Mouse (Mus musculus): ENCODE results near the gene Derl3. TPM values are rescaled to one million over a fixed set of nuclear protein-coding genes. Genes with fewer than 3 reads are reported as not detected.

Gene Derl3
- total RNA-seq, 2 experiments from 2014 or later = 4.8 to 5.4 TPM

DNA sequence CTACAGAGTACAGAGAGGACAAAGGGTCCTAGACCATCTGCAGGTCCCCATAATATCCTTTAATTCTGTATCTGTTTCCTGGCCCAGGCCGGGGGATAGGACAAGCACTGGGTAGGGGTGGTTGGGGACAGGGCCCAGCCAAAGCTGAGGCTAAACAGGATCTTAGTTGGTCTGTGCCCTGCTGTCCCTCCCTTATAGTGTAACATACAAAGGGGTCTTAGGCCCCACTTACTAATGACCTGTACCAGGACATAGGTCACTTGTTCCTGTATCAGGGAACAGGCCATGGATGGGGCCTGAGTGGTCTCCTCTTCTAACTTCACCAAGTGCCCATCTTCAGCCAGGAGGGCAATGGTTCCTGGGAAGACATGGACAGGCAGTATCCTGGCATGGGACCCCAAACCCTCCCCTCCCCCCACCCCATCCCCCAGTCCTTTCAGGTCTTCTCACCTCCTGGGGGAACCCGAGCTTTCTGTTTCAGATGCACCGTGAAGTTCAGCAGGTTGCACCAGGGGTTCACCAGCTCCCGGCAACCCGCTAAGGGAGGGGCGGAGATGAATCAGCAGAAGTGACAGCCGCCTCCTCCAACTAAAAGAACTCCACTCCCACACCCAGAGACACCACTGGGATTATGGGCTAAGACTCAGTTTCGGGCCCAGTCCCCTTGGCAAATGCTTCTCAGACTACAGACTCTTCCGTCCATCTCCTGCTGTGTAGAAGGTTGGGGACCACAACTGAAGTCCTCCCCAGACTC, 46.4 kb downstream of the Derl3 start:
- DNase-seq (ENCODE audit: low spot score in 2 of 2) = no peak

DNA sequence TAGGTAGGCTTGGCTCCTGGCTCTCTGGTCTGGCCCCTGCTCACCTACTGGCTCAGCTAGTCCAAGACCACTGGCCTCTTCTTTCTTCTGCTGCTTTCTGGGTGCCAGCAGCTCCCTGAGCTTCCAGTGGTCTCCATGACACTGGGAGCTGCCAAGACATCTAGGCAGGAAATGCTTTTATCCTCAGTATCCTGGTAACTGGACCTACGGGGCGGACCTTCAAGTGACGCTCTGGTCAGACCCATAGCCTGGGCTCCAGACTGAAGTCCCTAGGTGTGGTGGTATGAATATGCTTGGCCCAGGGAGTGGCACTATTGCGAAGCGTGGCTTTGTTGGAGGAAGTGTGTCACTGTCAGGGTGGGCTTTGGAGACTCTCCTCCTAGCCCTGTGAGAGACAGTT, 47.3 kb downstream of the Derl3 start, which contains the start of gene Gm867:
Gene Gm867 (minus strand): TSS at position 153 of the 400 bp plus-strand sequence.
- DNase-seq (ENCODE audit: low spot score in 2 of 2) = no peak

DNA sequence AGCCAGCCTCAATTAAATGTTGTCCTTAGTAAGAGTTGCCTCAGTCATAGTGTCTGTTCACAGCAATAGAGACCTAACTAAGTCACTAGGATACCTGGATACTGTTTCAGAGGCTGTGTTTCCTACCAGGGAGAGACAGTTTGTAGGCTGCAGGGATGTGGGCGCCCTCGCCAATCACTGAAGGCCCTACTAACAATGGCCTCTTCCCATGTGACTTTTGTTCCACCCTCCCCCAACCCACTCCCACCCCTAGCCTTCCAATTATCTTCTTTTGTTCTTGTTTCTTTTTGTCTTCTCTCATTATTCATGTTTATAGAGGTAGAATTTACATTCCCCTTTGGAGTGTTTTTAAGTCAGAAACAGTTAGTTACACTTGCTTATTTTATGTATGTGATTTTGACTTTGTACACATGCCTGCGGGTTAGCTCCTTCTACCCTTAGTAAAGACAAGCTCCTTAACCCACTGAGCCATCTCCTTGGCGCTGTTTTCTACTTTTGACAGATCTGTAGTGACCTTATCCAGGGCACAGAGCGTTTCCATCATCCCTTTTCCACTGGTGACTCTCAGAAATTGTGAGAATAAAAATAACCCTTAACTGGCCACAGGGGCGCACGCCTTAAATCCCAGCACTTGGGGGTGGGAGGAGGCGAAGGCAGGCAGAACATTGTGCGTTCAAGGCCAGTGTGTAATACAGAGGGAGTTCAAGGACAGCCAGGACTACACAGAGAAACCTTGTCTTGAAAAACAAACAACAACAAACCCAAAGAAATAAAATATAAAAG, 48.0 kb downstream of the Derl3 start:
- no peak for DNase-seq (ENCODE audit: low spot score in 2 of 2)

DNA sequence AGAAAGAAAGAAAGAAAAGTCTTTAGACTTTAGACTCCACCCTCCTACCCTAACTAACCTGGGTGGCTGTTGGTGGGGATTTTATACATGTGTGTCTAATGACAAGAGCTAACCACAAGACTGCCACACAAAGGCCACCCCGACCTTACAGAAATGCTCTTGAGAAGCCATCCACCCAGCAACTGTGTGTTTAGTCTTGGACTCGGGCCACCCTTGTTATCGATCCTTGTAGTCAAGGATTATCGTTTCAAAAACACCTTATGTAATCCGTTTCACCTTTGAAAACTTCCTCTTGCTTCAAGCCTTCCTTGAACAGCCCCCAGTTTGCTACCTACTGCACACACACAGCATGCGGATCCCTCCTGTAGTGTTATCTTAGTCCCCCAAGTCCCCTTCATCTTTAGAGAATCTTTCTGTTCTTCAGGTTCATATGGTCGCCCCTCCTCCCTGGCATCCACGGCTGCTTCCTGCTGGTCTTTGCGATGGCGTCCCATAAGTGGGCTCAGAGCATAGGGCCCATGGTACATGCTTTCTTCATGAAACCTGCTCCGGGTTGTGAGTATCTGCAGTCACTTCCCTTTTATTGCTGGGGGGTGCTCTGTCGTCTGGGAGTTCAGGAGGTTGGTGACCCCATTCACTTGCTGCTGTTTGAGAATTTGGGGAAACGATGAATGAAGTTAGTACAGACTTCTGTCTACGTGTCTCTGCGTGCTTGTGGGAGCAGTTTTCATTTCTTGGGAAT, 49.7 kb downstream of the Derl3 start, which contains the start of gene Vpreb3:
Gene Vpreb3 (plus strand): TSS at position 322 of the 742 bp plus-strand sequence.
- no peak for DNase-seq (ENCODE audit: low spot score in 2 of 2)

DNA sequence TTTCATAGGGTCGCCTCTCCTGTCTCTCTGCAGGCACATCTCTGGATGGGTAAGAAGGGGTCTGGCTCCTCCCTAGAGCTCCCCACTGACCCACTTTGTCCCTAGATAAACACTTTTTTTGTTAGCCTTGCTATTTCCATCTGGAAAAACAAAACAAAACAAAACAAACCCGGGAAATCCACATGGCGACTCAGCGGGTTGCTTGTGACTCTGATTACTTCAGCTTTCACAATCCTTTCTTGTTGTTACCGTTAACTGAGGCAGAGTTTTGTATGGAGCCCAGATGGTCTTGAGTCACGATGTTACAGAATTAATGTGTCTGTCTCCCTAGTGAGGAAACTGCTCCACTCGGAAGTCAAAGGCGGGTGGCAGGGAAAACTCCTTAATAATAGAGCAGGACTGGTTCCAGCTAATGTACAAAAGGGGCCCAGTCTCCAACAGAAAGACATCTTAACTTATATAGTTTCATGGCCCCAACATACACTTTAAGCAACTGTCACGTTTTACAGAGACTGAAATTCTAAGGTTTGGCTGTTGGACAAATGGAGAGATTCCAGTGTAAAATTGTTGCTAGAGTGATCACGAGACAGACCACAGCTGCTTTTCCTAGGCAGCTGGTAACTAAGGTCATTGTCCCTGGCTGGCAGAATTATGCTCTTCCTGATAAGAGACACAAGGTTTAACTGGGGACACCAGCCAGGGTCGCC, 51.0 kb downstream of the Derl3 start:
- DNase-seq (ENCODE audit: low spot score in 2 of 2) = peak in 1 of 2 experiments; percentile 61

DNA sequence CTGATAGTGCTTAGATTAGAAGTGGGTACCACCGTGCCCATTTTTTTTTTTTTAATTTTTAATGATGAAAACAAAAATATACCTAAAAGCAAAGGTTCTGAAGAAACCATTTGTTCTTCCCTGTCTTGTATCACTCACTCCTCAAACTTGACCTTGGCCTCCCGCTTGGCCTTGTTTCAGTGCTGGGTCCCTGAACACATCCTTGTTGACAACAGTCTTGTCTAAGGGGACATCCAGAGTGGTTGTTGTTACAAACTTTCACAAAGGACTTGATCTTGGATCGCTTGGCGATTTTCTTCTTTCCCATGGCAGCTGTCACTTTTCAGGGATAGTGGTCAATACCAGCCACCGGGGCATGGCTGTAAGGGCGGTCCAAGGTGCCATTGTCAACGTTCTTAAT, 52.0 kb downstream of the Derl3 start:
- DNase-seq (ENCODE audit: low spot score in 2 of 2) = no peak

Other genes with a start within 250 kb of the Derl3 start
- gene Susd2, start 249.4 kb upstream of the Derl3 start, total RNA-seq (2021) = 1 to 10 TPM; 1.9 to 2.4 TPM
- 10 to 100 TPM; 56.4 to 66.3 TPM for gene Cabin1, start 129.1 kb upstream of the Derl3 start, total RNA-seq (2021)
- gene Ddt, start 120.0 kb upstream of the Derl3 start, total RNA-seq (2021) = 10 to 100 TPM; 50.6 to 58.3 TPM
- not detected for gene Gm20441, start 112.5 kb upstream of the Derl3 start, total RNA-seq (2021)
- gene Gstt3, start 112.0 kb upstream of the Derl3 start, total RNA-seq (2021) = 1 to 10 TPM; 3.7 to 5.6 TPM
- 10 to 100 TPM; 10.2 to 10.3 TPM for gene Gstt1, start 94.8 kb upstream of the Derl3 start, total RNA-seq (2021)
- gene Gstt4, start 70.9 kb upstream of the Derl3 start, total RNA-seq (2021) = not detected
- 1 to 10 TPM; 3.5 to 3.6 TPM for gene Gstt2, start 56.0 kb upstream of the Derl3 start, total RNA-seq (2021)
- gene Mif, start 33.2 kb upstream of the Derl3 start, total RNA-seq (2021) = 100 to 1,000 TPM; 477 to 485 TPM
- 10 to 100 TPM; 80.3 to 85.0 TPM for gene Smarcb1, start 28.2 kb downstream of the Derl3 start, total RNA-seq (2021)
- 100 to 1,000 TPM; 376 to 396 TPM for gene Chchd10, start 39.7 kb downstream of the Derl3 start, total RNA-seq (2021)
- 1 to 10 TPM; 1.8 to 2.1 TPM for gene Mmp11, start 43.1 kb downstream of the Derl3 start, total RNA-seq (2021)
- gene Gm867, start 47.3 kb downstream of the Derl3 start, total RNA-seq (2021) = under 1 TPM; 0.28 to 0.89 TPM
- not detected for gene Vpreb3, start 49.6 kb downstream of the Derl3 start, total RNA-seq (2021)
- under 1 TPM in 1 of 2 experiments, not detected in 1; 0.25 TPM for gene Gm5134, start 61.1 kb downstream of the Derl3 start, total RNA-seq (2021)
- gene Zfp280b, start 139.2 kb downstream of the Derl3 start, total RNA-seq (2021) = 10 to 100 TPM; 17.0 to 18.9 TPM
- not detected for gene Slc5a4b, start 217.5 kb downstream of the Derl3 start, total RNA-seq (2021)